Mouse (Mus musculus) liver, embryonic 16.5 days (tissue): ENCODE measurements around the gene Hbb-bh1. TPM values are rescaled to one million over a fixed set of nuclear protein-coding genes. Genes with fewer than 3 reads are reported as not detected.
A peak's percentile ranks its signal among the peaks of the same experiment; 100 is the strongest.

Experiments used
- ATAC-seq: fragments of 200-750 bp; cut with Nextera tagmentation; 2 replicates; pipeline ENCODE4 v1.8.0; 2017; ENCODE audit warnings: low read depth, mild to moderate bottlenecking, moderate number of reproducible peaks, moderate library complexity
- H3K27ac ChIP-seq: fragments of 300-500 bp; sonication (generic); 2 replicates; pipeline ENCODE4 v1.5.1; 2014; ENCODE audit warnings: mild to moderate bottlenecking, low read length
- H3K27me3 ChIP-seq: fragments of 300-500 bp; sonication (generic); 2 replicates; pipeline ENCODE4 v1.6.1; 2014; ENCODE audit warnings: low read depth, low read length, mixed read lengths; ENCODE audit not compliant: control insufficient read depth, insufficient read depth
- H3K36me3 ChIP-seq: fragments of 300-500 bp; sonication (generic); 2 replicates; pipeline ENCODE4 v1.6.1; 2014; ENCODE audit warnings: mild to moderate bottlenecking; ENCODE audit not compliant: control insufficient read depth, insufficient read depth
- H3K4me1 ChIP-seq: fragments of 300-500 bp; sonication (generic); 2 replicates; pipeline ENCODE4 v1.6.1; 2014; ENCODE audit warnings: low read depth, low read length, mixed read lengths; ENCODE audit not compliant: control insufficient read depth
- H3K4me2 ChIP-seq: fragments of 300-500 bp; sonication (generic); 2 replicates; pipeline ENCODE4 v1.6.1; 2014; ENCODE audit warnings: low read depth, low read length, mixed read lengths
- H3K4me3 ChIP-seq: fragments of 300-500 bp; sonication (generic); 2 replicates; pipeline ENCODE4 v1.5.1; 2014; ENCODE audit warnings: low read depth, mild to moderate bottlenecking, low read length
- H3K9ac ChIP-seq: fragments of 300-500 bp; sonication (generic); 2 replicates; pipeline ENCODE4 v1.6.1; 2014; ENCODE audit warnings: low read depth, low read length
- H3K9me3 ChIP-seq: fragments of 300-500 bp; sonication (generic); replicated peaks from 2 replicates; pipeline ENCODE4 v1.6.1; 2016; ENCODE audit warnings: low read length; ENCODE audit not compliant: control insufficient read depth
- WGBS: fragments of 180-500 bp; shearing (Covaris S2); extraction: QIAGEN DNeasy Blood & Tissue Kit; methylation state at CpG from one replicate; pipeline ENCODE4 v1.1.7; 2014; ENCODE audit not compliant: insufficient replicate concordance; 5-methylcytosine and 5-hydroxymethylcytosine counted together
- polyA plus RNA-seq: library from polyadenylated mRNA; unstranded; fragments of >200 nt; fragmentation: Nextera tagmentation; extraction: Ambion mirVana; gene quantifications from 2 replicates; pipeline ENCODE4 v1.2.1, GENCODE M21; 2015

Hbb-bh1 gene
- 24.9 and 31.8 TPM in 2 replicates for polyA plus RNA-seq

- ATAC-seq, result no peak
- Histone ChIP-seq H3K4me1 (peaks cover 18% of the 10 kb centered on the region), H3K27ac (peak within 1 kb of the TSS; percentile 33), H3K9ac (no peak within 1 kb of the TSS; the same call in 1 of the 2 replicates), H3K4me3 (no peak within 1 kb of the TSS), H3K4me2 (no peak within 1 kb of the TSS), H3K27me3 (no peaks in the 10 kb centered on the region), H3K36me3 (no peaks in the 10 kb centered on the region), H3K9me3 (no peaks in the 10 kb centered on the region)
- 62% methylated on average over 2 of the region's 2 CpGs for WGBS
Measured at GRCm38 (mm10) chr7:103843034-103843433, at the start of gene Hbb-bh1. Gene Hbb-bh1, minus strand, starts transcription at chr7:103843164.

- Histone ChIP-seq H3K27me3 (no peaks in the 10 kb centered on the region; the same call in 1 of the 2 replicates), H3K4me3 (no peak within 1 kb of the TSS), H3K27ac (no peak within 1 kb of the TSS), H3K4me1 (no peaks in the 10 kb centered on the region), H3K9ac (no peak within 1 kb of the TSS), H3K9me3 (no peaks in the 10 kb centered on the region), H3K36me3 (no peaks in the 10 kb centered on the region), H3K4me2 (no peak within 1 kb of the TSS)
- ATAC-seq, result no peak
Measured at GRCm38 (mm10) chr7:103886152-103886551, 43.2 kb upstream of the Hbb-bh1 start, which contains the start of gene Olfr66. Gene Olfr66, minus strand, starts transcription at chr7:103886252.

GRCm38 (mm10) chr7:103877093-103877492 lies 34.1 kb upstream of the Hbb-bh1 start:
- no peak overlapping the region for H3K4me3 ChIP-seq
- no peaks in the 10 kb centered on the region for H3K36me3 ChIP-seq
- no peaks in the 10 kb centered on the region for H3K27me3 ChIP-seq
- H3K4me1 ChIP-seq, result peaks cover 35% of the 10 kb centered on the region
- H3K9ac ChIP-seq, result no peak overlapping the region
- H3K4me2 ChIP-seq, result peak overlapping the region; percentile 20; the same call in 1 of the 2 replicates
- 19% methylated on average over 2 of the region's 2 CpGs for WGBS
- no peaks in the 10 kb centered on the region for H3K9me3 ChIP-seq
- peak; percentile 94 for ATAC-seq
- H3K27ac ChIP-seq, result peak overlapping the region; percentile 82

GRCm38 (mm10) chr7:103874451-103874850 lies 31.5 kb upstream of the Hbb-bh1 start:
- Histone ChIP-seq H3K27ac (peak overlapping the region; percentile 90), H3K4me1 (peaks cover 47% of the 10 kb centered on the region), H3K9me3 (no peaks in the 10 kb centered on the region), H3K4me2 (peak overlapping the region; percentile 35; the same call in 1 of the 2 replicates), H3K36me3 (no peaks in the 10 kb centered on the region), H3K4me3 (no peak overlapping the region), H3K27me3 (no peaks in the 10 kb centered on the region), H3K9ac (peak overlapping the region; percentile 56)
- ATAC-seq, result no peak
- WGBS, result 20% methylated on average over 5 of the region's 5 CpGs

GRCm38 (mm10) chr7:103873064-103873463 lies 30.1 kb upstream of the Hbb-bh1 start:
- peak overlapping the region; percentile 69 for H3K9ac ChIP-seq
- peak overlapping the region; percentile 55 for H3K4me2 ChIP-seq
- H3K9me3 ChIP-seq, result no peaks in the 10 kb centered on the region
- H3K4me3 ChIP-seq, result no peak overlapping the region
- H3K27ac ChIP-seq, result peak overlapping the region; percentile 95
- no peak for ATAC-seq
- 0% methylated on average over 1 of the region's 1 CpGs for WGBS
- H3K4me1 ChIP-seq, result peaks cover 49% of the 10 kb centered on the region
- H3K36me3 ChIP-seq, result no peaks in the 10 kb centered on the region
- no peaks in the 10 kb centered on the region for H3K27me3 ChIP-seq

- ATAC-seq, result peak; percentile 87
- Histone ChIP-seq H3K27me3 (no peaks in the 10 kb centered on the region), H3K9me3 (no peaks in the 10 kb centered on the region), H3K4me1 (peaks cover 46% of the 10 kb centered on the region), H3K4me3 (peak overlapping the region; percentile 20), H3K27ac (peak overlapping the region; percentile 98), H3K36me3 (no peaks in the 10 kb centered on the region), H3K4me2 (peak overlapping the region; percentile 52), H3K9ac (peak overlapping the region; percentile 69)
Measured at GRCm38 (mm10) chr7:103870667-103871066, 27.7 kb upstream of the Hbb-bh1 start.

GRCm38 (mm10) chr7:103865716-103866115 lies 22.8 kb upstream of the Hbb-bh1 start:
- no peaks in the 10 kb centered on the region for H3K36me3 ChIP-seq
- H3K27me3 ChIP-seq, result no peaks in the 10 kb centered on the region
- ATAC-seq, result peak; percentile 90
- H3K9me3 ChIP-seq, result no peaks in the 10 kb centered on the region
- no peak overlapping the region for H3K4me3 ChIP-seq
- H3K9ac ChIP-seq, result peak overlapping the region; percentile 67
- H3K4me2 ChIP-seq, result peak overlapping the region; percentile 52
- H3K4me1 ChIP-seq, result peaks cover 44% of the 10 kb centered on the region
- H3K27ac ChIP-seq, result peak overlapping the region; percentile 98

- WGBS, result 37% methylated on average over 3 of the region's 3 CpGs
- no peaks in the 10 kb centered on the region for H3K9me3 ChIP-seq
- no peaks in the 10 kb centered on the region for H3K36me3 ChIP-seq
- H3K9ac ChIP-seq, result peak overlapping the region; percentile 73
- no peaks in the 10 kb centered on the region for H3K27me3 ChIP-seq
- ATAC-seq, result no peak
- peaks cover 32% of the 10 kb centered on the region for H3K4me1 ChIP-seq
- peak overlapping the region; percentile 50 for H3K4me2 ChIP-seq
- peak overlapping the region; percentile 99 for H3K27ac ChIP-seq
- H3K4me3 ChIP-seq, result peak overlapping the region; percentile 22; the same call in 1 of the 2 replicates
Measured at GRCm38 (mm10) chr7:103861531-103861930, 18.6 kb upstream of the Hbb-bh1 start.

- peak; percentile 79 for ATAC-seq
- peak overlapping the region; percentile 99 for H3K27ac ChIP-seq
- H3K9ac ChIP-seq, result peak overlapping the region; percentile 73
- H3K4me3 ChIP-seq, result peak overlapping the region; percentile 18; the same call in 1 of the 2 replicates
- no peaks in the 10 kb centered on the region for H3K36me3 ChIP-seq
- 4% methylated on average over 1 of the region's 1 CpGs for WGBS
- peaks cover 27% of the 10 kb centered on the region for H3K4me1 ChIP-seq
- no peaks in the 10 kb centered on the region for H3K9me3 ChIP-seq
- H3K4me2 ChIP-seq, result peak overlapping the region; percentile 50
- H3K27me3 ChIP-seq, result no peaks in the 10 kb centered on the region
Measured at GRCm38 (mm10) chr7:103860855-103861254, 17.9 kb upstream of the Hbb-bh1 start.
